Mouse (Mus musculus): ENCODE results near the gene Klhl15. TPM values are rescaled to one million over a fixed set of nuclear protein-coding genes. Genes with fewer than 3 reads are reported as not detected.
"Not testable (repeated sequence)": the region's sequence is repeated elsewhere in the genome, so short reads cannot be mapped to it uniquely, and the experiment has no call there.

The Klhl15 gene
- 19.2 and 22.2 TPM in 2 replicates for polyA plus RNA-seq (2012; rRNA removed)

DNA sequence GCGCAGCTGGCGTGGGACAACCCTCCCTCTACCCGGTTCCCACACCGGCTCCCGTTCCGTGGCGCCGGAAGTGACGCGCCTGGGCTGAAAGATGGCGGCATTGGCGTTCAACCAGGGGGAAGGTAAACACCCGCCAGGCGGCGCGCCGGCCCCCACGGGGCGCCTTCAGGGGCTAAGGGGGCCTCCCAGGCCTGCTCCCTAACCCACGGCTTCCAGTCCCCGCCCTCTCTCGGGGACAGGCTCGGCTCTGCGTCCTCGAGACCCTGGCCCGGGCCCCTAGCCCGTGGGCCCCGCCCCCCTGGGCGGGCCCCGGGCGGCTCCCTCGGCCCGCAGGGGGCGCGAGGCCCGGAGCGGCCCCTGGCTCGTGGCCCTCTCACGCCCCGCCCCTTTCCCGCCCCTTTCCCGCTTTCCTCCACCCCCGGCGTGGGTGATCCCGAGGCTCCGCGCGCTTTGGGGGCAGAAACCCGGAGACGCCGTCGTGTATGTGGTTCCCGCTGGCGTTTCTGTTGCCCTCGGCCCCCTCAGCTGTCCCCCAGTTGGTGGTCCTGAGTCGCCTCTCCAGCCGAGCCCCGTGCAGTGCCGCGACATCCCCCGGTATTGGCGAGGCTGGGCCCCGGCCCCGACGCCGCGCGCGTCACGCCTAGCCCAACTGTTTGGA, at the start of gene Klhl15:
Gene Klhl15 (plus strand): TSS at position 68 of the 658 bp plus-strand sequence.
- H3K36me3 ChIP-seq (ENCODE audit: control insufficient read depth, insufficient read depth, low read length), result no peaks in the 10 kb centered on the region
- no peaks in the 10 kb centered on the region for H3K27me3 ChIP-seq (ENCODE audit: control insufficient read depth, insufficient read depth, low read length)

DNA sequence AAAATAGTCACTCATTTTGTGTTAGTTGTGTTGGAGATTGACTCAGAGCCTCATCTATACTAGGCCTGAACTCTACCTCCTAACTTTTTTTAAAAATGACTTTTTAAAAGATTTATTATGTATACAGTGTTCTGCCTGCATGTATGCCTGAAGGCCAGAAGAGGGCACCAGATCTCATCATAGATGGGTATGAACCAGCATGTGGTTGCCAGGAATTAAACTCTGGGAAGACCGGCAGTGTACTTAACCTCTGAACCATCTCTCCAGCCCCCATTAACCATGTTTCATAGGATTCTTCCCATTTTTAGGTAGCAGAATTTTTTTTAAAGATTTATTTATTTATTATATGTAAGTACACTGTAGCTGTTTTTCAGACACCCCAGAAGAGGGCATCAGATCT, 49.2 kb upstream of the Klhl15 start:
- no peak for TF ChIP-seq CTCF (IDR thresholded peaks at IDR 0.05; ENCODE audit: borderline replicate concordance, control insufficient read depth, extremely low read depth, insufficient read depth, low read length, poor library complexity)
- TF ChIP-seq POLR2A (IDR thresholded peaks at IDR 0.05; ENCODE audit: control insufficient read depth, extremely low read depth, insufficient read depth, low read length, poor library complexity), result no peak
- no peaks in the 10 kb centered on the region for H3K4me1 ChIP-seq (replicated peaks; ENCODE audit: control insufficient read depth, insufficient read depth, low read length)
- H3K4me3 ChIP-seq (ENCODE audit: control insufficient read depth, insufficient read depth, low read length), result no peak overlapping the region
- whole genome bisulfite sequencing, result 53% methylated on average over 1 of the region's 1 CpGs
- no peak overlapping the region for H3K27ac ChIP-seq (ENCODE audit: control insufficient read depth, insufficient read depth, low read length)
- no peaks in the 10 kb centered on the region for H3K36me3 ChIP-seq (ENCODE audit: control insufficient read depth, insufficient read depth, low read length)
- no peak for DNase-seq
- no peaks in the 10 kb centered on the region for H3K27me3 ChIP-seq (ENCODE audit: control insufficient read depth, insufficient read depth, low read length)

More for the DNA sequence above, at the start of gene Klhl15:
- Histone ChIP-seq H3K4me1 (replicated peaks; ENCODE audit: control insufficient read depth, insufficient read depth, low read length) (no peaks in the 10 kb centered on the region), H3K27ac (ENCODE audit: control insufficient read depth, insufficient read depth, low read length) (peak within 1 kb of the TSS; percentile 85), H3K4me3 (ENCODE audit: control insufficient read depth, insufficient read depth, low read length) (peak within 1 kb of the TSS; percentile 100)
- DNase-seq, result peak; percentile 83
- under 1% methylated on average over 52 of the region's 70 CpGs for WGBS
- TF ChIP-seq POLR2A (IDR thresholded peaks at IDR 0.05; ENCODE audit: control insufficient read depth, extremely low read depth, insufficient read depth, low read length, poor library complexity) (peak; percentile 46; the same call in 1 of the 2 replicates), CTCF (IDR thresholded peaks at IDR 0.05; ENCODE audit: borderline replicate concordance, control insufficient read depth, extremely low read depth, insufficient read depth, low read length, poor library complexity) (peak; percentile 37; the same call in 1 of the 2 replicates)

- H3K4me1 ChIP-seq (replicated peaks; ENCODE audit: control insufficient read depth, insufficient read depth, low read length); H3K27me3 ChIP-seq (ENCODE audit: control insufficient read depth, insufficient read depth, low read length); H3K27ac ChIP-seq (ENCODE audit: control insufficient read depth, insufficient read depth, low read length); H3K4me3 ChIP-seq (ENCODE audit: control insufficient read depth, insufficient read depth, low read length): not testable (repeated sequence)
- WGBS, result 70% methylated on average over 4 of the region's 4 CpGs
- DNase-seq, result peak; percentile 28
- peaks cover 24% of the 10 kb centered on the region for H3K36me3 ChIP-seq (ENCODE audit: control insufficient read depth, insufficient read depth, low read length)
Observed at GRCm38 (mm10) chrX:94193901-94194300, 40.5 kb upstream of the Klhl15 start.

DNA sequence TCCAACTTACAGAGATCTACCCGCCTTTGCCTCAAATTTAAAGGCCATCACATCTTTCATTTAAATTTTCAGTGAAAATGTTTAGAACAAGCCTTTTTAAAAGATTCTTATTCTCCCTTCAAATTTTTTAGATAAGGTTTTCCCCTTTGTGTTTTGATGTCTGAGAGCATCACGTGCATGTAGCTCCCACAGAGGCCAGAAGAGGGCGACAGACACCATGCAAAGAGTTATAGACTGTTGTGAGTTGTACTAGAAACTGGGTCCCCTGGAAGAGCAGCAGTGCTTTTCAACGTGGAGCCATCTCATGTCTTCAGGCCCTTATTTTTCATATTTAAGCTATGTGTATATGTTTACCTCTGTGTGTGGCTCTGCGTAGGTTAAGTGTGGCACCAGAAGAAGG, 36.6 kb upstream of the Klhl15 start:
- TF ChIP-seq POLR2A (IDR thresholded peaks at IDR 0.05; ENCODE audit: control insufficient read depth, extremely low read depth, insufficient read depth, low read length, poor library complexity), result no peak
- TF ChIP-seq CTCF (IDR thresholded peaks at IDR 0.05; ENCODE audit: borderline replicate concordance, control insufficient read depth, extremely low read depth, insufficient read depth, low read length, poor library complexity), result no peak
- H3K4me3 ChIP-seq (ENCODE audit: control insufficient read depth, insufficient read depth, low read length), result no peak overlapping the region
- no peaks in the 10 kb centered on the region for H3K27me3 ChIP-seq (ENCODE audit: control insufficient read depth, insufficient read depth, low read length)
- WGBS, result 90% methylated on average over 5 of the region's 5 CpGs
- peaks cover 38% of the 10 kb centered on the region for H3K36me3 ChIP-seq (ENCODE audit: control insufficient read depth, insufficient read depth, low read length)
- H3K27ac ChIP-seq (ENCODE audit: control insufficient read depth, insufficient read depth, low read length), result no peak overlapping the region
- peak; percentile 30 for DNase-seq
- H3K4me1 ChIP-seq (replicated peaks; ENCODE audit: control insufficient read depth, insufficient read depth, low read length), result no peaks in the 10 kb centered on the region

DNA sequence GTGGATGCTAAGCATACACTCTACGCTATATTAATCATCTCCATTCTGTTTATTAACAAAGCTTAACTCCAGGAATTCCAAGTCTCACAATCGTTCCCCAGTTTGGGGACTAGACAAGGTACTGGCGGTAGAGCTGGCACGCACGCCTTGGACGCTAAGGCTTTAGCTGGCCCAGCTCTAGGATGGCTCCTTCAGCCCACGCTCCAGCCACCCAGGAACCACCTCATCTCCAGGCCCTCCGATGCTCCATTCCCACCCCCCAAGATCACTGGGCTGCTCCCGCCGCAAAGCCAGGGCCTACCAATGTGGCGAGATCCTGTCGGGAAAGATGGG, 22.2 kb upstream of the Klhl15 start:
- no peak for DNase-seq
- TF ChIP-seq POLR2A (IDR thresholded peaks at IDR 0.05; ENCODE audit: control insufficient read depth, extremely low read depth, insufficient read depth, low read length, poor library complexity), result no peak
- TF ChIP-seq CTCF (IDR thresholded peaks at IDR 0.05; ENCODE audit: borderline replicate concordance, control insufficient read depth, extremely low read depth, insufficient read depth, low read length, poor library complexity), result no peak
- Histone ChIP-seq H3K27ac (ENCODE audit: control insufficient read depth, insufficient read depth, low read length) (peak overlapping the region; percentile 34; the same call in 1 of the 2 replicates), H3K36me3 (ENCODE audit: control insufficient read depth, insufficient read depth, low read length) (peaks cover 16% of the 10 kb centered on the region), H3K4me1 (replicated peaks; ENCODE audit: control insufficient read depth, insufficient read depth, low read length) (no peaks in the 10 kb centered on the region; the same call in 1 of the 2 replicates), H3K4me3 (ENCODE audit: control insufficient read depth, insufficient read depth, low read length) (peak overlapping the region; percentile 100), H3K27me3 (ENCODE audit: control insufficient read depth, insufficient read depth, low read length) (no peaks in the 10 kb centered on the region)
- 1% methylated on average over 12 of the region's 12 CpGs for WGBS

DNA sequence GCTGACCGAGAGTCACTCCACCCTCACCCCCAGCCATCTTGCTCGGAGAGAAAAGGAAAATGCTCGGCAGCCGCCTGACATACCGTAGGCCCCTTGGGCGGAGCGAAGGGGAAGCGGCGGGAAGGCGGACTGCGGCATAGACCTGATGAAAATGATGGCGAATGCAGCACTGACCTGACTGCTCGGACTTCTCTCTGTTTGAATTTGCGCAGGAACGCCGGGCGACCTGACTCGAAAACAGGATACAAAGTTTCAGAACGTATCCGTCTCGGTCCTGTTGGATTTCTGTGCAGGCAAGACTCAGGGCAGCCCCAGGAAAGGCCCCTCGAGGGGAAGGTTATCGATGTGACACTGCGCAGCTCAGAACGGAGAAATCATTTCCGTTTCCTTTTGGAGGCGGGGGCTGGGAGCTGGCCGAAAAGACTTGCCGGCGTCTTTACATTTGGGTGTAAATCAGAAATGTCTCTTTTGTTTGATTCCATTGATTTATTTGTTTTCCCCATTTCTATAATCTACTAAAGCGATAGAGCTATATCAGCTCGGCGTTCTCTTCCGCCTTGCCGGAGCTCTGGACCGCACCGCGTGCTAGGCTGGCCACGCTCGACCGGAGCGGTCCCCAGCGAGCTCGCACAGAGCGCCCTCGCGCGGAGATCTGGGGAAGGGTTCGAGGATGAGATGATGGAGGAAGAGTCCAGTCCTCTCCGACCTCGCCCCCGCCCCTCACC, 21.6 kb upstream of the Klhl15 start, which contains the start of gene Eif2s3x:
Gene Eif2s3x (minus strand): TSS at position 266 of the 725 bp plus-strand sequence.
- Histone ChIP-seq H3K27ac (ENCODE audit: control insufficient read depth, insufficient read depth, low read length) (peak within 1 kb of the TSS; percentile 70; the same call in 1 of the 2 replicates), H3K4me3 (ENCODE audit: control insufficient read depth, insufficient read depth, low read length) (peak within 1 kb of the TSS; percentile 100), H3K4me1 (replicated peaks; ENCODE audit: control insufficient read depth, insufficient read depth, low read length) (no peaks in the 10 kb centered on the region; the same call in 1 of the 2 replicates), H3K27me3 (ENCODE audit: control insufficient read depth, insufficient read depth, low read length) (no peaks in the 10 kb centered on the region), H3K36me3 (ENCODE audit: control insufficient read depth, insufficient read depth, low read length) (peaks cover 15% of the 10 kb centered on the region)
- peak; percentile 78 for DNase-seq
- TF ChIP-seq POLR2A (IDR thresholded peaks at IDR 0.05; ENCODE audit: control insufficient read depth, extremely low read depth, insufficient read depth, low read length, poor library complexity) (no peak), CTCF (IDR thresholded peaks at IDR 0.05; ENCODE audit: borderline replicate concordance, control insufficient read depth, extremely low read depth, insufficient read depth, low read length, poor library complexity) (peak; percentile 65; the same call in 1 of the 2 replicates)
- under 1% methylated on average over 52 of the region's 52 CpGs for WGBS

All from thymus, adult 2 months (tissue).